Mouse (Mus musculus): ENCODE data around the gene Kcnn4.

Kcnn4 gene

GRCm38 (mm10) chr7:24369731-24370541, at the start of gene Kcnn4:
Gene Kcnn4 (plus strand): TSS chr7:24370263.
- no peak for DNase-seq (ENCODE audit: low spot score)

GRCm38 (mm10) chr7:24322593-24322992, 47.5 kb upstream of the Kcnn4 start:
- DNase-seq (ENCODE audit: low spot score): no peak

GRCm38 (mm10) chr7:24325197-24325596, 44.9 kb upstream of the Kcnn4 start:
- DNase-seq (ENCODE audit: low spot score): peak; percentile 15

- peak; percentile 7 for DNase-seq (ENCODE audit: low spot score)
Observed at GRCm38 (mm10) chr7:24325675-24326128, 44.4 kb upstream of the Kcnn4 start.

- no peak for DNase-seq (ENCODE audit: low spot score)
Observed at GRCm38 (mm10) chr7:24326273-24327135, 43.6 kb upstream of the Kcnn4 start.

GRCm38 (mm10) chr7:24327281-24327975, 42.6 kb upstream of the Kcnn4 start:
- no peak for DNase-seq (ENCODE audit: low spot score)

GRCm38 (mm10) chr7:24333304-24333986, 36.6 kb upstream of the Kcnn4 start, which contains the start of gene Tescl:
Gene Tescl (minus strand): TSS chr7:24333936.
- no peak for DNase-seq (ENCODE audit: low spot score)

- DNase-seq (ENCODE audit: low spot score): peak; percentile 57
Observed at GRCm38 (mm10) chr7:24335699-24336309, 34.3 kb upstream of the Kcnn4 start.

- no peak for DNase-seq (ENCODE audit: low spot score)
Observed at GRCm38 (mm10) chr7:24338241-24338640, 31.8 kb upstream of the Kcnn4 start.

GRCm38 (mm10) chr7:24343701-24344272, 26.3 kb upstream of the Kcnn4 start:
- DNase-seq (ENCODE audit: low spot score): no peak

- no peak for DNase-seq (ENCODE audit: low spot score)
Observed at GRCm38 (mm10) chr7:24346444-24346843, 23.6 kb upstream of the Kcnn4 start.

- DNase-seq (ENCODE audit: low spot score): no peak
Observed at GRCm38 (mm10) chr7:24348896-24349295, 21.2 kb upstream of the Kcnn4 start, which contains the start of gene Lypd5. Gene Lypd5 (plus strand): TSS chr7:24349196.

GRCm38 (mm10) chr7:24355646-24356045, 14.4 kb upstream of the Kcnn4 start:
- no peak for DNase-seq (ENCODE audit: low spot score)

GRCm38 (mm10) chr7:24356081-24356480, 14.0 kb upstream of the Kcnn4 start:
- no peak for DNase-seq (ENCODE audit: low spot score)

- no peak for DNase-seq (ENCODE audit: low spot score)
Observed at GRCm38 (mm10) chr7:24357899-24358298, 12.2 kb upstream of the Kcnn4 start.

- peak; percentile 51 for DNase-seq (ENCODE audit: low spot score)
Observed at GRCm38 (mm10) chr7:24359269-24359668, 10.8 kb upstream of the Kcnn4 start.

- DNase-seq (ENCODE audit: low spot score): no peak
Observed at GRCm38 (mm10) chr7:24361001-24361400, 9.1 kb upstream of the Kcnn4 start.

- no peak for DNase-seq (ENCODE audit: low spot score)
Observed at GRCm38 (mm10) chr7:24363228-24363627, 6.8 kb upstream of the Kcnn4 start.

- DNase-seq (ENCODE audit: low spot score): peak; percentile 86
Observed at GRCm38 (mm10) chr7:24364827-24365226, 5.2 kb upstream of the Kcnn4 start.

GRCm38 (mm10) chr7:24365258-24366014, 4.6 kb upstream of the Kcnn4 start:
- no peak for DNase-seq (ENCODE audit: low spot score)
